Mouse (Mus musculus): ENCODE measurements around the gene Fam198a.

The Fam198a gene

GRCm38 (mm10) chr9:121981466-121982105, 30.8 kb downstream of the Fam198a start:
- WGBS: 87% methylated on average over 10 of the region's 10 CpGs

- WGBS: 97% methylated on average over 22 of the region's 22 CpGs
Observed at GRCm38 (mm10) chr9:121982214-121982613, 31.4 kb downstream of the Fam198a start.

- 75% methylated on average over 15 of the region's 15 CpGs for WGBS
Observed at GRCm38 (mm10) chr9:121982665-121983064, 31.9 kb downstream of the Fam198a start.

GRCm38 (mm10) chr9:121983504-121983903, 32.7 kb downstream of the Fam198a start:
- WGBS: 29% methylated on average over 15 of the region's 15 CpGs

DNA sequence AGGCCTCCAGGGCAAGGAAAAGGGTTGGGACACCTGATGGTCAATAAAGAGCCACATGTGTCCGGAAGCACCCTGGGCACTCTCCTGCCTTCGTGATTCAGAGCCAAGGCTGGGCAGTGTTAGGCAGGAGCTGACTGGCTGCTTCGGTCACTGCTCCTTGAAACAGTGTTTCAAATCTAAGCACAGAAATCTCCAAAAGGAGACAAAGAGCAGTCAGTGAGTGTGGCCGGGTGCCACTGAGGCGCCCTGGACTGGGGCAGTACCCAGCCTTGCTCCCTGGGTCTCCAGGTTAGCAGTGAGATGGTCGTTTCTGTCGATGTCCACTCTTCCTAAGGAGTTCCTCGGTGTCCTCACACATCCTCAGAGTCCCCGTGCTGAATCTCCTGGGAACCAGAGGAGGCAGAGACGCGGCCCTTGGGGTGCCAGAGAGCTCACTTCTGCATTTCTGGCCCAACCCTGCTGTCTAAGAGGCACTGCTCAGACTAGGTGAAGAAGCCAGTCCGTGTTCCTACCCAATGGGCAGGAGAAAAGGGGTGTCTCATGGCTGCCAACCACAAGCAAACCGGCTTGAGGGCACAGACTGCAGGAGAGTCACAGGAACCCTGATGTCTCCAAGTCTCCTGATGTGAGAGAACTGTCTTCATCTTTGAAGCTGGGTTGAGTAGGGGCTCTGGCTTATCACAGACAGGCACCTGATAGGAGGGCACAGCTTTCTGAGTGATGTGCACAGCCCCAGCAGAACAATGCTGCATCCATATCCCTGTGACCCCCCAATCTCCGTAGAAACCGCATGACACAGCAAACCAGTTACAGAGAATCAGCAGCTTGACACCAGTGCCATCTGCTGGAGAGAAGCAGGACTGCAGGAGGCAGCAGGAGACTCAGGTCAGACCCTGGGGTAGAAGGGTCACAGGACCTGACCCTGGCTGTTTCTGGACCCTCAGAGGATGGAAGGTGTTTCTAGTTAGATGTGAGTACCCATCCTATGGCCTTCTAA, 34.0 kb downstream of the Fam198a start:
- WGBS: 60% methylated on average over 15 of the region's 15 CpGs

- WGBS: 65% methylated on average over 3 of the region's 3 CpGs
Observed at GRCm38 (mm10) chr9:121988910-121989309, 38.1 kb downstream of the Fam198a start.

DNA sequence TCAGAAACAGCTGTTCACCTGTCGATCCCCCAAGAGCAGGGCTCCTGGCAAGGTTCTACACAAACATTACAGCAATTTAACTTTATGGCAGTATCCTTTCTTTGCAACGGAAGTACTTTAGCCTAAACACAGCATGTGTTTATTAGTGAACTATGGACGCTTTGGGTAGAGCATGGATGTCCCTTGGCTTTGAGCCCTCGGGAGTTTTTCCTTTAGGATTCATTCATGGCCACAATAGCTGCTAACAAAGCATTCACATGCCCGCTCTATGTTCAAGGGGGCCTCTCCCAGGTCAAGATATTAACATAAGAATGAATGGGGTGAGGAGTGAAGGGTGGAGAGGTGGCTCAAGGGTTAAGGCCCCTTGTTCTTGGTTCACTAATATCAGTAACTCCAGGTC, 38.7 kb downstream of the Fam198a start:
- WGBS: 58% methylated on average over 5 of the region's 5 CpGs

GRCm38 (mm10) chr9:121991041-121991440, 40.3 kb downstream of the Fam198a start:
- 40% methylated on average over 5 of the region's 5 CpGs for WGBS

- 60% methylated on average over 3 of the region's 3 CpGs for WGBS
Observed at GRCm38 (mm10) chr9:121993047-121993446, 42.3 kb downstream of the Fam198a start.

- WGBS: 7% methylated on average over 10 of the region's 10 CpGs
Observed at GRCm38 (mm10) chr9:121995077-121995476, 44.3 kb downstream of the Fam198a start.

DNA sequence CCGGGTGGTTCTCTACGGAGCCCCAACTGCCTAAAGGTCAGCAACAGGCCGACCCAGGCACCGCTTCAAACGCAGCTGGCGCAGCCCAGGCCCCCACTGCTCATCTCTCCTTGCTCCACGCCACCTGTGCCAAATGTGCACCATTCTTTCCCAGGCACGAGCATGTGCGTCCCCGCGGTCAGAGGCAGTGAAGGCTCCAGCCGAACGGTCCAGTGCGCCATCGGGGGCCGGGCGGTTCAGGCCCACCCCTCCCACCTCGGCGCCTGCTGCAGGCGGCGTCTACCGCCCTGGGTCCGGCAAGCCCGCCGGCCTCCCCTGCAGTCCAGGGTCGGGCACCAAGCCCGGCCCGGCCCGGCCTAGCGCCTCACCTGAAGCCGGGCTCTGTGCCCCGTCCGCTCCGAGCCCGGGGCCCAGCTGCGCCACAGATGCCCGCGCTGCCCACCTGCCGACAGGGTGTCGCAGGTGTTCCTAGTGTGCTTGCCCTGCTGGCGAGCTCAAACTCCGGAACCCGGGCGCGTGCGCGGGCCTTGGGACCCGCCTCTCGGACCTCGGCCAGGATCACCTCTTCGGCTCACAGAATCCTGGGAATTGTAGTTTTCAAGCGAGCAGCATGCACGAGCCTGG, 44.8 kb downstream of the Fam198a start:
- under 1% methylated on average over 53 of the region's 53 CpGs for WGBS

DNA sequence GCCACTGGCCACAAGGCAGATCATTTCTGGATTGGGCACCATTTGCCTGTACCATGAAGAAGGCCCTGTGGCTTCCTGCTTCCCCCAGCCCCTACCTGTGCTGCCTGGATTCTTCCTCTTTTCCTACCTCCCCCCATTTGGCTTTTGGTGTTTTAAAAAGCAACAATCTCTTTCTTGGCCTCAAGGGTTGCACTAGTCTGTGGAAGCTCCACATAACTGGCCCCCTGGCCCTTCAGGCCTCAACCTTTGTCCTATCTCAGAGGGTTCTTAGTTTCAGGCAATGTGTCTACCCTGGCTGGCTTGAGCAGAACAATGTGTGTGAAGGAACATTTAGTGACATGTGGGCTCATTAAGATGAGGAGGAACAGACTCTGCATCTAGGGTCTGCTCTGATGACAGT, 46.2 kb downstream of the Fam198a start, which contains the start of gene Pomgnt2:
Gene Pomgnt2, minus strand, starts transcription at position 101 of the 400 bp plus-strand sequence.

DNA sequence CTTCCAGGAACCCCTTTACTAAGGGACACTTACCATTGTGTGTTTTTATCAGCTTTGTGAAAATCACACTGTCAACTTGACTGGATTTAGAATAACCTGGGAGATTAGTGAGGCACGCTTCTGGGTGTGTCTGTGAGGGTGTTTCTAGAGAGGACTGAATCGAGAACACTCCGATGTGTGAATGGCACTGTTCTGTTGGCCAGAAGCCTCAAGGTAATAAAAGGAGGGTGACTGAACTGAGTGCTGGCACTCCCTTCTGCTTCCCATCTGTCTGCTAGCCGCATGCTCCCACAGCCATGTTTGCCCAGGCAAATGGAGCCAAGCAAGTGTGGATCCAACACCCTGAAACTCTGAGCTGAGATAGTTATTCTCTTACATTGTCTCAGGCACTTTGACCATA, 47.2 kb downstream of the Fam198a start:
- WGBS: 68% methylated on average over 4 of the region's 4 CpGs

DNA sequence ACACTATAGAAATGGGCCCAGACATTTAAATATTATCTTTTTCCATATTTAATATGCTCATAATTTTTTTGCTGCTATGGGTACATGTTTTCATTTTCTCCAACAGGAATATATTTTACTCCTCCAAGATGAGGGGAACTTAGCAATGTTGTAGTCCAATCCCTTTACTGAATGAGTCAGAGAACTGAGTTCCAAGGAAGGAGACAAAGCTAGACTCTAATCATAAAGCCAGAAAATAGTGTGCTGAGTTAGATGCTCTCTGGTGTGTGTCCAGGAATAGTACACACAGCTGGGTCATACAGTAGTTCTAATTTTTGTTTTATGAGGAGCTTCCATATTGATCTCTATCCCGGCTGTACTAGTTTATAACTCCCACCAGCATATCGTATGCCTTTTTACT, 55.4 kb downstream of the Fam198a start:
- WGBS: 43% methylated on average over 2 of the region's 2 CpGs

GRCm38 (mm10) chr9:122006609-122007008, 55.8 kb downstream of the Fam198a start:
- 15% methylated on average over 7 of the region's 7 CpGs for WGBS

- 33% methylated on average over 2 of the region's 2 CpGs for WGBS
Observed at GRCm38 (mm10) chr9:122008876-122009275, 58.1 kb downstream of the Fam198a start.

DNA sequence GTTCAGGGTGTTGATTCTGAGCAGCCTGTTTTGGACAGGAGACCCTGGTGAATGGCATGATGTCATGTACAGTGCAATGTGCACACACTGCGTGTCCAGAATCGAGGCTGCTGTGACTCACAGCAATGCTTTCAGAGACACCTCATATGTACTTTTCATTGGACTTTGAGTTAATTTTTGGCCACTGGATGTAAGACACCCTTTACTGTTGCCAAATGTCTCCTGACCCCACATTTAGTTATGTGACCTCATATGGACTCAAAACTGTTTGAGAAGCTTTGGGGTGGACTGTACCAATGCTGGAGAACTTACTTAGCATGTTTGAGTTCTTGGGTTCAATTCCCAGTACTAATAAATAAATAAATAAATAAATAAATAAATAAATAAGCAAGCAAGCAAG, 60.0 kb downstream of the Fam198a start:
- 85% methylated on average over 2 of the region's 2 CpGs for WGBS

DNA sequence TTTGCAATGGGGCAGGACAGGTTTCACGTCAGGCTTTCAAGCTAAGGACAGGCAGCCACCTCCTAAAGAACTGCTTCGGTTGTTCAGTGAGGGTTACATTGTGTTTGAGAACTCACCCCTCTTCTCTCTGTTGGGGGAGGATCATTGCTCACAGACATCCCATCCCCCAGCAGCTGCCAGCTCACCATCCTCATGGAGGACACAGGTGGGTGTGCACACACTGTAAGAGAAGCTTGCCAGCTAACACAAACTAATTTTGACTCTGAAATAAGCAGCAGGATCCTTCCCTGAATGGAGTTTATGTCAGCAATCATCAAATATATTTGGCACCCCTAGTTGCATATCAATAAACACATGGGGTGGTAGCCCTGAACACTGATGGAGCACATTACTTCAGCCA, 62.0 kb downstream of the Fam198a start:
- 73% methylated on average over 2 of the region's 2 CpGs for WGBS

GRCm38 (mm10) chr9:122013629-122014028, 62.8 kb downstream of the Fam198a start:
- WGBS: 82% methylated on average over 4 of the region's 4 CpGs

DNA sequence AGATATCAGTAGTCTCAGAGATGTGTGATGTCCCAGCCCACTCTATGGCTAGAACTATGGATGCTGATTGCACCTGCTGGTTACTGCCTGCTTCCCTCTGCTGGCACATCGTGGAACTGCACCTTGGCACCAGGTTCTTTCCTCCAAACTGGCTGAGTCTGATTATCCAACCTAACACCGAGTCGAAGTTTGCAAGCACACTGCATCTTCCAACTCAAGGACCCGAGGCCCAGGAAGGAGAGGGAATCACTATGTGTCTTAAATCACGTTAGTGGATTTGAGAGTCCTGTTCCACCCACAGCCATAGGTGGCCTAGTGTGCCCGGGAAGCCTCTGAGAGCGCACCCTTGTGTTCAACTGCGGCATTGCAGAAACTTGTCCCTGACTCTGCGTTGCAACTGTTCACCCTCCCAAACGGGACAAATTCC, 63.5 kb downstream of the Fam198a start:
- 10% methylated on average over 10 of the region's 10 CpGs for WGBS

DNA sequence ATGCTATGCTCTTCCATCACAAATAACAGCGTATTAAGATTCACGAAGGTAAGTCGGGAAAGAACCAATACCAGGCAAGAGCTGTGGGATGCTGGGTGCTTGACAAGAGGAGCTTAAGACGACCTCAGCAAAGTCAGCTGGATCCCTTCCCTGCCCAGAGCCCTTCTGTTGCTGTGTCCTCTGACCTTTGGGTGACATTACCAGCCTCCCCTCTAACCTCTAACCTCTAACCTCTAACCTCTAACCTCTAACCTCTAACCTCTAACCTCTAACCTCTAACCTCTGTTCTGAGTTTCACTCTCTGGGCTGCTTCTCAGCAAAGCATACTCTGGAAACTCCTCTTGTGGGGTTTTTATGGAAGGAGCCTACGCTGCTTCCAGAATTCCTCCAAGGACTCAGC, 67.3 kb downstream of the Fam198a start:
- 89% methylated on average over 5 of the region's 5 CpGs for whole genome bisulfite sequencing

DNA sequence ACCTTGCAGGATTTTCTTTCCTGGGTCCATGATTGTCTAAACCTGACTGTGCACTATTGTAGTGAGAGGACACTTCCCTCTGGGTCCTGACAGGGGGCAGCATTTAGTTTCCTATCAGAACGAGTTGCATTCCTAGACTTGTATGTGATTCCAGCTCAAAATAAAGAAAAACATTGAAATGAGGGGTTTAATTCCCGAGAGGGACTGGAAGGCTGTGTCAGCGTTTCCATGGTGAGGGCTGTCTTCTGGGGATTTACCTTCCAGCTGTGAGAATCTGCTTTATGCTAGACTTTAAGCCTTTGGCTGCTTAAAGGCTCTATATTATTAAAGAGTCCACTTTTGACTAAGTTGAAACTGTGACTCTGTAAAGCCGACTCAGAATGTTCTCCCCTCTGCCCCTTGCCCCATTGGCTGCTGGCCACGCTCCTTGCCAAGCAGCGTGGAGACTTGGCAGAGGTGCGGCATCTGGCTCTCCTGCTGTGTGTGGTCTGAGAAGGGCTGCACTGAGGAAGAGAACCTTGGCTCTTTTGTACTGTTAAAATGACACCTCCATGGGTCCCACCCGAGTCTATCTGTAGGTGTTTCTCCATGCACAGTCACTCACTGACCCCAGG, 68.1 kb downstream of the Fam198a start:
- WGBS: 5% methylated on average over 8 of the region's 8 CpGs
